Mouse (Mus musculus) T-helper 1 cell (primary cell): ENCODE measurements around the gene Nup210.

Experiments
- in situ Hi-C: fragments of 300-600 bp; cut with MboI, MseI; formaldehyde crosslinking; loops from one replicate; pipeline ENCODE4 v1.15.1; 2025; ENCODE audit warnings: high pct_unique_total_duplicates

Nup210 gene

GRCm38 (mm10) chr6:91139846-91140245 lies 23.2 kb upstream of the Nup210 start:
- in situ Hi-C loops, result loop anchor here (5.0 kb wide), 1 partner anchor 318 kb away; no protein-coding TSS in a partner anchor

GRCm38 (mm10) chr6:91137343-91137956 lies 20.8 kb upstream of the Nup210 start:
- in situ Hi-C loops, result no loop called here

- in situ Hi-C loops, result no loop called here
Measured at GRCm38 (mm10) chr6:91130856-91131255, 14.2 kb upstream of the Nup210 start.

- in situ Hi-C loops, result no loop called here
Measured at GRCm38 (mm10) chr6:91128996-91129395, 12.4 kb upstream of the Nup210 start.

- in situ Hi-C loops, result no loop called here
Measured at GRCm38 (mm10) chr6:91125228-91125585, 8.6 kb upstream of the Nup210 start.

- in situ Hi-C loops, result loop anchor here (25.0 kb wide), 1 partner anchor 563 kb away; the partner anchor contains the start of gene Slc6a6
Measured at GRCm38 (mm10) chr6:91124286-91125227, 7.9 kb upstream of the Nup210 start.

- in situ Hi-C loops, result loop anchor here (25.0 kb wide), 1 partner anchor 564 kb away; the partner anchor contains the start of gene Slc6a6
Measured at GRCm38 (mm10) chr6:91123453-91123852, 6.8 kb upstream of the Nup210 start.

GRCm38 (mm10) chr6:91121089-91121488 lies 4.5 kb upstream of the Nup210 start:
- in situ Hi-C loops, result loop anchor here (25.0 kb wide), 1 partner anchor 566 kb away; the partner anchor contains the start of gene Slc6a6

- in situ Hi-C loops, result loop anchor here (25.0 kb wide), 1 partner anchor 567 kb away; the partner anchor contains the start of gene Slc6a6
Measured at GRCm38 (mm10) chr6:91120206-91120605, 3.6 kb upstream of the Nup210 start.

GRCm38 (mm10) chr6:91118526-91118925 lies 1.9 kb upstream of the Nup210 start:
- in situ Hi-C loops, result loop anchor here (25.0 kb wide), 1 partner anchor 569 kb away; the partner anchor contains the start of gene Slc6a6

GRCm38 (mm10) chr6:91117149-91117548 lies 520 bp upstream of the Nup210 start:
- in situ Hi-C loops, result loop anchor here (25.0 kb wide), 1 partner anchor 570 kb away; the partner anchor contains the start of gene Slc6a6

- in situ Hi-C loops, result loop anchor here (25.0 kb wide), 1 partner anchor 571 kb away; the partner anchor contains the start of gene Slc6a6
Measured at GRCm38 (mm10) chr6:91115863-91116243, 776 bp downstream of the Nup210 start.

GRCm38 (mm10) chr6:91115158-91115557 lies 1.5 kb downstream of the Nup210 start:
- in situ Hi-C loops, result loop anchor here (25.0 kb wide), 1 partner anchor 572 kb away; the partner anchor contains the start of gene Slc6a6

- in situ Hi-C loops, result loop anchor here (25.0 kb wide), 1 partner anchor 573 kb away; the partner anchor contains the start of gene Slc6a6
Measured at GRCm38 (mm10) chr6:91114716-91115115, 1.9 kb downstream of the Nup210 start.

GRCm38 (mm10) chr6:91111954-91112252 lies 4.7 kb downstream of the Nup210 start:
- in situ Hi-C loops, result loop anchor here (25.0 kb wide), 1 partner anchor 575 kb away; the partner anchor contains the start of gene Slc6a6

- in situ Hi-C loops, result loop anchor here (25.0 kb wide), 1 partner anchor 576 kb away; the partner anchor contains the start of gene Slc6a6
Measured at GRCm38 (mm10) chr6:91111141-91111953, 5.3 kb downstream of the Nup210 start.

GRCm38 (mm10) chr6:91110323-91111020 lies 6.2 kb downstream of the Nup210 start:
- in situ Hi-C loops, result loop anchor here (25.0 kb wide), 1 partner anchor 577 kb away; the partner anchor contains the start of gene Slc6a6

GRCm38 (mm10) chr6:91109489-91109888 lies 7.1 kb downstream of the Nup210 start:
- in situ Hi-C loops, result loop anchor here (25.0 kb wide), 1 partner anchor 578 kb away; the partner anchor contains the start of gene Slc6a6

GRCm38 (mm10) chr6:91108917-91109450 lies 7.6 kb downstream of the Nup210 start:
- in situ Hi-C loops, result loop anchor here (25.0 kb wide), 1 partner anchor 578 kb away; the partner anchor contains the start of gene Slc6a6
